Mouse (Mus musculus) lung, postnatal 0 days (tissue): ENCODE measurements around the gene Qsox2. TPM values are rescaled to one million over a fixed set of nuclear protein-coding genes. Genes with fewer than 3 reads are reported as not detected.

Source experiments
- ATAC-seq: fragments of 200-750 bp; cut with Nextera tagmentation; 2 replicates; pipeline ENCODE4 v1.8.0; 2017; ENCODE audit warnings: moderate library complexity
- DNase-seq: peaks from one replicate; pipeline ENCODE4 v3.0.0-alpha.2; 2016; ENCODE audit warnings: low spot score
- H3K27ac ChIP-seq: fragments of 300-500 bp; sonication (generic); 2 replicates; pipeline ENCODE4 v1.5.1; 2014; ENCODE audit warnings: antibody characterized with exemption, mild to moderate bottlenecking, low read length, mixed read lengths
- H3K27me3 ChIP-seq: fragments of 300-500 bp; sonication (generic); replicated peaks from 2 replicates; pipeline ENCODE4 v1.6.1; 2014; ENCODE audit warnings: low read length, mixed read lengths; ENCODE audit not compliant: insufficient read depth
- H3K36me3 ChIP-seq: fragments of 300-500 bp; sonication (generic); 2 replicates; pipeline ENCODE4 v1.6.1; 2014; ENCODE audit warnings: low read length, mixed read lengths; ENCODE audit not compliant: insufficient read depth
- H3K4me1 ChIP-seq: fragments of 300-500 bp; sonication (generic); 2 replicates; pipeline ENCODE4 v1.6.1; 2014; ENCODE audit warnings: antibody characterized with exemption, low read depth, low read length, mixed read lengths; ENCODE audit not compliant: insufficient read depth
- H3K4me2 ChIP-seq: fragments of 300-500 bp; sonication (generic); replicated peaks from 2 replicates; pipeline ENCODE4 v1.6.1; 2014; ENCODE audit warnings: low read depth, mild to moderate bottlenecking, low read length, moderate library complexity, mixed read lengths
- H3K4me3 ChIP-seq: fragments of 300-500 bp; sonication (generic); 2 replicates; pipeline ENCODE4 v1.5.1; 2014; ENCODE audit warnings: low read depth, low read length
- H3K9ac ChIP-seq: fragments of 300-500 bp; sonication (generic); replicated peaks from 2 replicates; pipeline ENCODE4 v1.6.1; 2014; ENCODE audit warnings: low read depth, mild to moderate bottlenecking
- H3K9me3 ChIP-seq: fragments of 300-500 bp; sonication (generic); 2 replicates; pipeline ENCODE4 v1.6.1; 2016; ENCODE audit warnings: low read length, mixed read lengths
- CTCF ChIP-seq: IDR thresholded peaks from 2 replicates; pipeline ENCODE4 v1.5.1; 2016; ENCODE audit warnings: antibody characterized with exemption, mild to moderate bottlenecking
- EP300 ChIP-seq: IDR thresholded peaks from 2 replicates; pipeline ENCODE4 v1.6.1; 2016; ENCODE audit warnings: antibody characterized with exemption, mild to moderate bottlenecking, control low read depth
- WGBS: fragments of 180-500 bp; shearing (Covaris S2); extraction: QIAGEN DNeasy Blood & Tissue Kit; methylation state at CpG from one replicate; pipeline ENCODE4 v1.1.7; 2014; 5-methylcytosine and 5-hydroxymethylcytosine counted together
- polyA plus RNA-seq: library from polyadenylated mRNA; unstranded; fragments of >200 nt; fragmentation: Nextera tagmentation; extraction: Ambion mirVana; gene quantifications from 2 replicates; pipeline ENCODE4 v1.2.1, GENCODE M21; 2015

Gene Qsox2
- polyA plus RNA-seq, 1 experiment from 2014 or later, result 11.3 TPM

DNA sequence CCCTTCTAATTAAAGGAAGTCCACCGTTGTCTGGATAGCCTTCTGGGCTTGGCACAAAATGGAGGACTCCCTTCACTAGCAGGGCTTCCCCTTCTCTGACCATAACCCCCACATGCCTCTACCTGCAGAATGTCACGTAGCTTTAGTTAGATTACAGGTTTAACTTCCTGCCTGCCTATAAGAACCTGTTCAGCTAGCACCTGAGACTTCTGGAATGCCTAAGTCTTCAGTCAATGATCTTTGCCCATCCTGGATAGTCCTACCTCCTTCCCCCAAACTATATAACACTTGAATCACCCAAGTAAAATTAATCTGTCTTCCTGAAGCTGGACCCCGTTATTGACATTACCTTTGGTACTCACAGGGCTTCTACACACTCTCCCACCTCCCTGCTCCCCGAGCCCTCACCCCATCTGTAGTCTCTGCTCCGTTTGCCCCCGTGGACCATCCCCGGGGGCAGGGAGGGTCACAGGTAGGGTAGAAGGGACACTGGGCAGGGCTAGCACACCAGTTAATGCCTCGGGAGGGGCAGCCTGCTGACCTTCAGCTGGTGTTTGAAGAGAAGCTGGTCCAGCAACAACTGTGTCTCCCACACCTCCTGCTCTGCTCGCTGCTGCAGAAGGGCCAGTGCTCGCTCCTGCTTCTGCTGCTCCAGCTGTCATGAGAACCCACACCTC lies 28.9 kb upstream of the Qsox2 start:
- no peak overlapping the region for H3K4me3 ChIP-seq
- ATAC-seq, result no peak
- H3K27me3 ChIP-seq, result no peaks in the 10 kb centered on the region
- no peak overlapping the region for H3K4me2 ChIP-seq
- TF ChIP-seq CTCF (no peak), EP300 (no peak)
- H3K9me3 ChIP-seq, result no peaks in the 10 kb centered on the region
- H3K27ac ChIP-seq, result no peak overlapping the region
- 67% methylated on average over 10 of the region's 10 CpGs for WGBS
- no peaks in the 10 kb centered on the region for H3K36me3 ChIP-seq
- no peak for DNase-seq
- no peaks in the 10 kb centered on the region for H3K4me1 ChIP-seq
- H3K9ac ChIP-seq, result no peak overlapping the region

- no peaks in the 10 kb centered on the region for H3K27me3 ChIP-seq
- TF ChIP-seq EP300 (no peak), CTCF (no peak)
- no peaks in the 10 kb centered on the region for H3K9me3 ChIP-seq
- DNase-seq (no peak), ATAC-seq (no peak)
- no peak overlapping the region for H3K9ac ChIP-seq
- no peak overlapping the region for H3K4me3 ChIP-seq
- no peak overlapping the region for H3K27ac ChIP-seq
- no peak overlapping the region for H3K4me2 ChIP-seq
- 66% methylated on average over 2 of the region's 2 CpGs for WGBS
- no peaks in the 10 kb centered on the region for H3K36me3 ChIP-seq
- no peaks in the 10 kb centered on the region for H3K4me1 ChIP-seq
These were observed 27.8 kb upstream of the Qsox2 start for GRCm38 (mm10) chr2:26265095-26265494.

DNA sequence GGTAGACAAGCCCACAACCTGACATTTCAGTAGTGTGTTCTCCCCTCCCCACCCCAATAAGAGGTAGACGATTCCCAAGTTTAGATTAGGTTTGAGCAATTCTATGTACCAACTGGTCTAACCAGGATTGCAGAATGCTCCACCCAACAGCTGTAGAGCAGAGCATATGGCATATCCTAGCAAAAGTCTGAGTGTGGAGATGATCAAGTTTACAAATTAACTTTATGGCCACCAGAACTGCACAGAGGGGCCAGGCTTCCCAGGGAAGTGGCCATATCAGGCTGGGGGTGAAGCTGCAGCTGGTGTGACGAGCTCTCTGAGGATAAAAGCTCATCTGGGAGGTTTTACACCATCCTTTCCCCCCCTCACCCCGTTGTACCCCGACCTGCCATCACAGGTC lies 27.3 kb upstream of the Qsox2 start:
- DNase-seq (no peak), ATAC-seq (no peak)
- H3K9ac ChIP-seq, result no peak overlapping the region
- no peak overlapping the region for H3K27ac ChIP-seq
- no peaks in the 10 kb centered on the region for H3K36me3 ChIP-seq
- H3K9me3 ChIP-seq, result no peaks in the 10 kb centered on the region
- H3K4me1 ChIP-seq, result no peaks in the 10 kb centered on the region
- no peak overlapping the region for H3K4me3 ChIP-seq
- no peak overlapping the region for H3K4me2 ChIP-seq
- WGBS, result 63% methylated on average over 4 of the region's 4 CpGs
- H3K27me3 ChIP-seq, result no peaks in the 10 kb centered on the region
- TF ChIP-seq EP300 (no peak), CTCF (no peak)

GRCm38 (mm10) chr2:26257315-26258096 lies 20.2 kb upstream of the Qsox2 start:
- H3K9ac ChIP-seq, result no peak overlapping the region
- no peaks in the 10 kb centered on the region for H3K36me3 ChIP-seq
- ATAC-seq (no peak), DNase-seq (no peak)
- no peak overlapping the region for H3K4me2 ChIP-seq
- H3K4me1 ChIP-seq, result no peaks in the 10 kb centered on the region
- H3K27ac ChIP-seq, result no peak overlapping the region
- no peaks in the 10 kb centered on the region for H3K9me3 ChIP-seq
- 85% methylated on average over 16 of the region's 16 CpGs for WGBS
- TF ChIP-seq EP300 (no peak), CTCF (no peak)
- H3K4me3 ChIP-seq, result no peak overlapping the region
- no peaks in the 10 kb centered on the region for H3K27me3 ChIP-seq

DNA sequence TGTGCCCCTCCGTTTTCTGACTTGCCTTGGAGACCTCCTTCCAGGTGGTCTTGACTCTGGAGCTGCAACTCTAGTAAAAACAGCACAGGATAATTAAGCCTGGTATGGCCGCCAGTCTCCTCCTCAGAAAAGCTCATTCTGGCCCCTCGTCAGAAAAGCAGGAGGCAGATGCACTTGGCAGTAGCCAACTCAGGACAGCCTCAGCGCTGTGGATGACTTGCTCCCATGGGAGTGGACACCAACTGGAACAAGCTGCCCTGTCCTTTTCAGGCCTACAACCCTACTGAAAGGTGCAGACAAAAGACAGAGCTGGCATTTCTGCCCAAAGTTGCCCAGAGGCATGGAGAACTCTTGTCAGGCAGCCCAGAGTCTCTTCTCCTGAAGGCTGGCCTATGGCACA lies 17.5 kb upstream of the Qsox2 start:
- no peaks in the 10 kb centered on the region for H3K9me3 ChIP-seq
- H3K36me3 ChIP-seq, result no peaks in the 10 kb centered on the region
- DNase-seq (no peak), ATAC-seq (no peak)
- no peak overlapping the region for H3K4me2 ChIP-seq
- no peak overlapping the region for H3K4me3 ChIP-seq
- H3K4me1 ChIP-seq, result no peaks in the 10 kb centered on the region
- no peaks in the 10 kb centered on the region for H3K27me3 ChIP-seq
- WGBS, result 61% methylated on average over 4 of the region's 4 CpGs
- no peak overlapping the region for H3K9ac ChIP-seq
- H3K27ac ChIP-seq, result no peak overlapping the region
- no peak for TF ChIP-seq CTCF
- TF ChIP-seq EP300, result no peak

DNA sequence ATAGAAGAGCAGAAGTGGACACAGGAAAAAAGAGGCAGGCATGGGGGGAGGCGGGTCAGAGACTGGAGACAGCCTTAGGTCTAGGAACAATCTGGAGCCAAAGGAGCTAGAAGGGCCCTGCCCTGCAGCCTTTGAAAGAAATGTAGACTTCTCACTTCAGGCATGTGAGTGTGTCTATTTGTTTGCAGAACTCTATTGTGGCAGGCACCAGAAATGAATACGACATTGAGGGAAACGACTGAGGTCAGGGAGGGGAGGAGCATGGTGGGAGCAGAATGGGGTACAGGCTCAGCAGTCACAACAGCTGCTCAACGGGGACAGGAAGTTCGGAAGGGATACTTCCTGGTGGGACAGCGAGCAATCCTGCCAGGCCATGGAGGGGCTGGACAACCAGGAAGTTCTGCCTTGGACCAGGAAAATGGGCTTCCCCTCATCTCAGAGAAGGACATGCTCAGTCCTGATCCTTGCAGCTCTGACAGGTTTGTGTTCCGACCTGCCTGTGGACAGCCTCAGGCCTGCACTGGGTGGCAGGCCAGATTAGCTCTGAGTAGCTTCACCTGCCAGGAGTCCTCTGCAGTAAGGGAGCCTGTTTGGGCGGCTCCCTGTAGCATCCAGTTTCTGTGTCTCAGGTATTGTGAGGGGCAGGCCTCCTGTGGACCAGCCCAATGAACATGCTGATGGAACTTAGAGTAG lies 15.3 kb upstream of the Qsox2 start:
- H3K27ac ChIP-seq, result no peak overlapping the region
- H3K4me3 ChIP-seq, result no peak overlapping the region
- DNase-seq (no peak), ATAC-seq (no peak; the same call in 1 of the 2 replicates)
- TF ChIP-seq CTCF, result no peak
- no peak for TF ChIP-seq EP300
- H3K4me1 ChIP-seq, result no peaks in the 10 kb centered on the region
- H3K4me2 ChIP-seq, result no peak overlapping the region
- H3K9ac ChIP-seq, result no peak overlapping the region
- H3K27me3 ChIP-seq, result no peaks in the 10 kb centered on the region
- WGBS, result 32% methylated on average over 8 of the region's 8 CpGs
- H3K36me3 ChIP-seq, result no peaks in the 10 kb centered on the region
- H3K9me3 ChIP-seq, result no peaks in the 10 kb centered on the region
